22 mouse cellular contexts compared by ENCODE assay signal in genomic region chr9:96505156-96505555, GRCm38 (mm10). TPM values are rescaled to one million over a fixed set of nuclear protein-coding genes. Genes with fewer than 3 reads are reported as not detected.
DNase-seq lines count a peak whose midpoint lies in the region; ATAC-seq lines count a peak whose summit lies in the region.
"Had no signal": no experiment of that assay in that cellular context is flagged by ENCODE, and none has a peak within 500 bp of the region (broad histone marks: within the 10 kb centered on the region; RNA-seq: fewer than 3 reads in every experiment).

No protein-coding gene starts in this region.

- no peak overlapping the region for H3K4me2 ChIP-seq in hindbrain, embryonic 13.5 days
- no peak overlapping the region for H3K4me2 ChIP-seq in hindbrain, embryonic 12.5 days (replicated peaks)
- H3K4me2 ChIP-seq in midbrain, embryonic 16.5 days (ENCODE audit: low read length), result no peak overlapping the region
- H3K4me2 ChIP-seq in midbrain, embryonic 14.5 days (ENCODE audit: low read length), result no peak overlapping the region
- no peak overlapping the region for H3K4me2 ChIP-seq in hindbrain, embryonic 16.5 days (ENCODE audit: low read length)
- H3K4me2 ChIP-seq in intestine, embryonic 16.5 days (ENCODE audit: low read depth, low read length), result no peak overlapping the region
- H3K4me2 ChIP-seq: heart, embryonic 12.5 days had no signal

- H3K27ac ChIP-seq in hindbrain, embryonic 13.5 days, result peak overlapping the region; percentile 73; the same call in 1 of the 2 replicates
- no peak overlapping the region for H3K27ac ChIP-seq in hindbrain, embryonic 12.5 days
- H3K27ac ChIP-seq in midbrain, embryonic 16.5 days (ENCODE audit: low read length), result peak overlapping the region; percentile 57; the same call in 1 of the 2 replicates
- no peak overlapping the region for H3K27ac ChIP-seq in midbrain, embryonic 14.5 days (replicated peaks; ENCODE audit: low read depth, low read length)
- peak overlapping the region; percentile 24; the same call in 1 of the 2 replicates for H3K27ac ChIP-seq in hindbrain, embryonic 16.5 days (ENCODE audit: low read depth, low read length)
- H3K27ac ChIP-seq in intestine, embryonic 16.5 days (ENCODE audit: low read length), result no peak overlapping the region
- H3K27ac ChIP-seq: embryonic facial prominence, embryonic 12.5 days; gastrocnemius, adult 2 months; neural tube, embryonic 12.5 days had no signal

- 87% methylated on average over 4 of the region's 4 CpGs for WGBS in hindbrain, embryonic 13.5 days
- WGBS in hindbrain, embryonic 12.5 days, result 88% methylated on average over 4 of the region's 4 CpGs
- WGBS in midbrain, embryonic 16.5 days, result 92% methylated on average over 4 of the region's 4 CpGs
- WGBS in midbrain, embryonic 14.5 days, result 89% methylated on average over 4 of the region's 4 CpGs
- 89% methylated on average over 4 of the region's 4 CpGs for WGBS in hindbrain, embryonic 16.5 days
- 92% methylated on average over 4 of the region's 4 CpGs for WGBS in intestine, embryonic 16.5 days

- ATAC-seq in hindbrain, embryonic 13.5 days (ENCODE audit: low FRiP score), result no peak
- no peak for ATAC-seq in hindbrain, embryonic 12.5 days (ENCODE audit: low FRiP score)
- no peak for ATAC-seq in midbrain, embryonic 16.5 days
- no peak for ATAC-seq in midbrain, embryonic 14.5 days (ENCODE audit: low FRiP score, low TSS enrichment)
- no peak for ATAC-seq in hindbrain, embryonic 16.5 days
- no peak for ATAC-seq in intestine, embryonic 16.5 days
- ATAC-seq: inflammation-experienced regulatory T-cells, adult 6 months; lung, postnatal 0 days had no signal

- peaks cover 15% of the 10 kb centered on the region for H3K4me1 ChIP-seq in hindbrain, embryonic 13.5 days (replicated peaks)
- H3K4me1 ChIP-seq in hindbrain, embryonic 12.5 days, result peaks cover 8% of the 10 kb centered on the region
- peaks cover 9% of the 10 kb centered on the region for H3K4me1 ChIP-seq in midbrain, embryonic 16.5 days (ENCODE audit: control insufficient read depth, insufficient read depth, low read length)
- peaks cover 7% of the 10 kb centered on the region; the same call in 1 of the 2 replicates for H3K4me1 ChIP-seq in midbrain, embryonic 14.5 days (ENCODE audit: control insufficient read depth, insufficient read depth, low read length)
- peaks cover 8% of the 10 kb centered on the region for H3K4me1 ChIP-seq in hindbrain, embryonic 16.5 days (ENCODE audit: control insufficient read depth, insufficient read depth, low read depth, low read length)
- no peaks in the 10 kb centered on the region for H3K4me1 ChIP-seq in intestine, embryonic 16.5 days (ENCODE audit: control insufficient read depth, insufficient read depth, low read length)

- no peaks in the 10 kb centered on the region for H3K27me3 ChIP-seq in hindbrain, embryonic 13.5 days
- H3K27me3 ChIP-seq in hindbrain, embryonic 12.5 days, result no peaks in the 10 kb centered on the region
- no peaks in the 10 kb centered on the region for H3K27me3 ChIP-seq in midbrain, embryonic 16.5 days (ENCODE audit: control insufficient read depth, insufficient read depth, low read depth, low read length)
- H3K27me3 ChIP-seq in midbrain, embryonic 14.5 days (ENCODE audit: control insufficient read depth, insufficient read depth, low read length), result no peaks in the 10 kb centered on the region
- H3K27me3 ChIP-seq in hindbrain, embryonic 16.5 days (replicated peaks; ENCODE audit: control insufficient read depth, insufficient read depth, low read length), result no peaks in the 10 kb centered on the region
- H3K27me3 ChIP-seq in intestine, embryonic 16.5 days (replicated peaks; ENCODE audit: control insufficient read depth, insufficient read depth, low read length), result no peaks in the 10 kb centered on the region
- H3K27me3 ChIP-seq: embryonic facial prominence, embryonic 12.5 days; heart, embryonic 12.5 days; neural tube, embryonic 12.5 days had no signal

- DNase-seq in midbrain, embryonic 14.5 days, result no peak
- no peak for DNase-seq in spleen, postnatal 36 days (ENCODE audit: low spot score in 2 of 2)
- DNase-seq: cerebellum, adult 18-20 months; heart, postnatal 14 days; liver; right cerebral cortex, postnatal 25 days had no signal

- no peak overlapping the region for H3K4me3 ChIP-seq in hindbrain, embryonic 13.5 days
- no peak overlapping the region for H3K4me3 ChIP-seq in hindbrain, embryonic 12.5 days
- H3K4me3 ChIP-seq in midbrain, embryonic 16.5 days (ENCODE audit: low read depth, low read length), result no peak overlapping the region
- H3K4me3 ChIP-seq in midbrain, embryonic 14.5 days (replicated peaks; ENCODE audit: low read depth, low read length), result no peak overlapping the region
- no peak overlapping the region for H3K4me3 ChIP-seq in hindbrain, embryonic 16.5 days (ENCODE audit: low read length)
- H3K4me3 ChIP-seq in intestine, embryonic 16.5 days (ENCODE audit: low read length), result no peak overlapping the region
- H3K4me3 ChIP-seq: embryonic facial prominence, embryonic 12.5 days; gastrocnemius, adult 2 months; heart, embryonic 12.5 days; neural tube, embryonic 12.5 days had no signal

- H3K9ac ChIP-seq in hindbrain, embryonic 13.5 days, result no peak overlapping the region
- H3K9ac ChIP-seq in hindbrain, embryonic 12.5 days, result no peak overlapping the region
- H3K9ac ChIP-seq in midbrain, embryonic 16.5 days (ENCODE audit: low read depth, low read length), result no peak overlapping the region
- no peak overlapping the region for H3K9ac ChIP-seq in midbrain, embryonic 14.5 days (replicated peaks; ENCODE audit: low read length)
- H3K9ac ChIP-seq in hindbrain, embryonic 16.5 days (ENCODE audit: low read depth, low read length), result no peak overlapping the region
- H3K9ac ChIP-seq in intestine, embryonic 16.5 days (ENCODE audit: low read depth, low read length), result no peak overlapping the region
- H3K9ac ChIP-seq: embryonic facial prominence, embryonic 12.5 days; heart, embryonic 12.5 days; neural tube, embryonic 12.5 days had no signal

- no peaks in the 10 kb centered on the region for H3K9me3 ChIP-seq in hindbrain, embryonic 13.5 days
- H3K9me3 ChIP-seq in hindbrain, embryonic 12.5 days (replicated peaks), result 0 out of 2 replicates have a peak, but pooled peaks cover 2% of the 10 kb centered on the region
- H3K9me3 ChIP-seq in midbrain, embryonic 16.5 days (replicated peaks; ENCODE audit: control insufficient read depth, low read length, poor library complexity, severe bottlenecking), result no peaks in the 10 kb centered on the region
- no peaks in the 10 kb centered on the region for H3K9me3 ChIP-seq in midbrain, embryonic 14.5 days (ENCODE audit: control insufficient read depth, low read length)
- no peaks in the 10 kb centered on the region for H3K9me3 ChIP-seq in hindbrain, embryonic 16.5 days (ENCODE audit: control insufficient read depth, low read length)
- no peaks in the 10 kb centered on the region for H3K9me3 ChIP-seq in intestine, embryonic 16.5 days (ENCODE audit: control insufficient read depth, low read length)
- H3K9me3 ChIP-seq: embryonic facial prominence, embryonic 12.5 days; heart, embryonic 12.5 days; neural tube, embryonic 12.5 days had no signal

- no peaks in the 10 kb centered on the region for H3K36me3 ChIP-seq in hindbrain, embryonic 13.5 days
- H3K36me3 ChIP-seq in hindbrain, embryonic 12.5 days, result no peaks in the 10 kb centered on the region
- no peaks in the 10 kb centered on the region for H3K36me3 ChIP-seq in midbrain, embryonic 16.5 days (ENCODE audit: control insufficient read depth, insufficient read depth, low read length)
- H3K36me3 ChIP-seq in midbrain, embryonic 14.5 days (ENCODE audit: control insufficient read depth, insufficient read depth, low read length), result no peaks in the 10 kb centered on the region
- no peaks in the 10 kb centered on the region for H3K36me3 ChIP-seq in hindbrain, embryonic 16.5 days (ENCODE audit: control insufficient read depth, insufficient read depth, low read length)
- no peaks in the 10 kb centered on the region for H3K36me3 ChIP-seq in intestine, embryonic 16.5 days (ENCODE audit: control insufficient read depth, insufficient read depth, low read length)
- H3K36me3 ChIP-seq: embryonic facial prominence, embryonic 12.5 days; heart, embryonic 12.5 days; neural tube, embryonic 12.5 days had no signal

RNA-seq across cellular contexts. Expression of gene Gm28729, which starts 19.9 kb away (rescaled TPM):
- 0.19 and 0.40 TPM in 2 replicates for polyA plus RNA-seq in hindbrain, embryonic 13.5 days (2015; fragmentation: Nextera tagmentation; extraction: Ambion mirVana)
- polyA plus RNA-seq in hindbrain, embryonic 12.5 days (2016; fragmentation: Nextera tagmentation; extraction: Ambion mirVana), result 0.52 and 0.61 TPM in 2 replicates
- polyA plus RNA-seq in midbrain, embryonic 16.5 days (2015; fragmentation: Nextera tagmentation; extraction: Ambion mirVana), result 0.17 and 0.48 TPM in 2 replicates
- polyA plus RNA-seq in midbrain, embryonic 14.5 days (2014; fragmentation: Nextera tagmentation; extraction: Ambion mirVana), result not detected in 2 replicates
- polyA plus RNA-seq in hindbrain, embryonic 16.5 days (2015; fragmentation: Nextera tagmentation; extraction: Ambion mirVana), result 0.33 and 0.36 TPM in 2 replicates
- not detected in 2 replicates for polyA plus RNA-seq in intestine, embryonic 16.5 days (2015; fragmentation: Nextera tagmentation; extraction: Ambion mirVana)
- polyA plus RNA-seq: C2C12; embryonic facial prominence, embryonic 12.5 days; heart, embryonic 12.5 days; inflammation-experienced regulatory T-cells, adult 6 months; liver, embryonic 16.5 days; neural tube, embryonic 12.5 days; spleen, adult 2 months; stomach, embryonic 16.5 days; thymus, postnatal 0 days had no signal

RNA-seq across cellular contexts. Expression of gene Rnf7, which starts 26.7 kb away (rescaled TPM):
- polyA plus RNA-seq in hindbrain, embryonic 13.5 days (2015; fragmentation: Nextera tagmentation; extraction: Ambion mirVana), result 256 and 260 TPM in 2 replicates
- polyA plus RNA-seq in hindbrain, embryonic 12.5 days (2016; fragmentation: Nextera tagmentation; extraction: Ambion mirVana), result 230 and 240 TPM in 2 replicates
- polyA plus RNA-seq in midbrain, embryonic 16.5 days (2015; fragmentation: Nextera tagmentation; extraction: Ambion mirVana), result 192 and 204 TPM in 2 replicates
- 262 and 263 TPM in 2 replicates for polyA plus RNA-seq in midbrain, embryonic 14.5 days (2014; fragmentation: Nextera tagmentation; extraction: Ambion mirVana)
- 209 TPM in 2 replicates for polyA plus RNA-seq in hindbrain, embryonic 16.5 days (2015; fragmentation: Nextera tagmentation; extraction: Ambion mirVana)
- 151 and 166 TPM in 2 replicates for polyA plus RNA-seq in intestine, embryonic 16.5 days (2015; fragmentation: Nextera tagmentation; extraction: Ambion mirVana)

Comparison
In these comparisons a context has a peak if more than half of its experiments do, and no peak if none do; other contexts are left out.
1. H3K27ac ChIP-seq: peak in hindbrain, embryonic 13.5 days (single experiment), midbrain, embryonic 16.5 days (single experiment) and hindbrain, embryonic 16.5 days (single experiment); none in hindbrain, embryonic 12.5 days (single experiment), midbrain, embryonic 14.5 days (single experiment) and intestine, embryonic 16.5 days (single experiment).